Mouse (Mus musculus) small intestine, adult 2 months (tissue): ENCODE measurements around the gene Bpi. TPM values are rescaled to one million over a fixed set of nuclear protein-coding genes. Genes with fewer than 3 reads are reported as not detected.

Source experiments
- H3K27ac ChIP-seq: fragments of 200-500 bp; 2 replicates; pipeline ENCODE4 v1.5.1; 2012; ENCODE audit warnings: low read depth, low read length, control low read depth, inconsistent platforms; ENCODE audit not compliant: insufficient read depth
- H3K27me3 ChIP-seq: fragments of 200-500 bp; 2 replicates; pipeline ENCODE4 v1.6.1; 2012; ENCODE audit warnings: mild to moderate bottlenecking, moderate library complexity, low read length, inconsistent platforms; ENCODE audit not compliant: control insufficient read depth, insufficient read depth
- H3K36me3 ChIP-seq: fragments of 200-500 bp; 2 replicates; pipeline ENCODE4 v1.6.1; 2012; ENCODE audit warnings: mild to moderate bottlenecking, low read length, control low read depth, inconsistent platforms; ENCODE audit not compliant: control insufficient read depth, insufficient read depth
- H3K4me1 ChIP-seq: fragments of 200-500 bp; 2 replicates; pipeline ENCODE4 v1.6.1; 2012; ENCODE audit warnings: low read length, inconsistent platforms, mixed read lengths; ENCODE audit not compliant: control insufficient read depth, insufficient read depth, insufficient read length
- H3K4me3 ChIP-seq: fragments of 200-500 bp; 2 replicates; pipeline ENCODE4 v1.5.1; 2012; ENCODE audit warnings: low read depth, mild to moderate bottlenecking, control low read depth, inconsistent platforms, low read length, moderate library complexity
- CTCF ChIP-seq: fragments of 200-500 bp; IDR thresholded peaks from 2 replicates; pipeline ENCODE4 v1.5.1; 2012; ENCODE audit warnings: low read depth, mild to moderate bottlenecking, control low read depth, inconsistent platforms, low read length, moderate library complexity, mixed read lengths; ENCODE audit not compliant: insufficient replicate concordance, insufficient read length; ENCODE audit errors: extremely low read depth
- POLR2A ChIP-seq: fragments of 200-500 bp; IDR thresholded peaks from 2 replicates; pipeline ENCODE4 v1.6.1; 2012; ENCODE audit warnings: low read depth, mild to moderate bottlenecking, control low read depth, inconsistent platforms, low read length, moderate library complexity
- WGBS: fragments of 180-500 bp; shearing (Covaris S2); methylation state at CpG from one replicate; pipeline ENCODE4 v1.1.7; 2018; 5-methylcytosine and 5-hydroxymethylcytosine counted together
- polyA plus RNA-seq: library from polyadenylated mRNA; depleted of rRNA; stranded (reverse); fragments of >200 nt; gene quantifications from 2 replicates; pipeline ENCODE4 v1.2.3, GENCODE M21; 2012

Bpi gene
- polyA plus RNA-seq, 1 experiment = not detected

- TF ChIP-seq CTCF = no peak
- TF ChIP-seq POLR2A = no peak
- Histone ChIP-seq H3K27me3 (no peaks in the 10 kb centered on the region), H3K4me3 (no peak overlapping the region), H3K27ac (no peak overlapping the region), H3K36me3 (no peaks in the 10 kb centered on the region), H3K4me1 (no peaks in the 10 kb centered on the region)
- WGBS = 81% methylated on average over 18 of the region's 18 CpGs
Measured at GRCm38 (mm10) chr2:158242170-158242896, 15.6 kb upstream of the Bpi start.

DNA sequence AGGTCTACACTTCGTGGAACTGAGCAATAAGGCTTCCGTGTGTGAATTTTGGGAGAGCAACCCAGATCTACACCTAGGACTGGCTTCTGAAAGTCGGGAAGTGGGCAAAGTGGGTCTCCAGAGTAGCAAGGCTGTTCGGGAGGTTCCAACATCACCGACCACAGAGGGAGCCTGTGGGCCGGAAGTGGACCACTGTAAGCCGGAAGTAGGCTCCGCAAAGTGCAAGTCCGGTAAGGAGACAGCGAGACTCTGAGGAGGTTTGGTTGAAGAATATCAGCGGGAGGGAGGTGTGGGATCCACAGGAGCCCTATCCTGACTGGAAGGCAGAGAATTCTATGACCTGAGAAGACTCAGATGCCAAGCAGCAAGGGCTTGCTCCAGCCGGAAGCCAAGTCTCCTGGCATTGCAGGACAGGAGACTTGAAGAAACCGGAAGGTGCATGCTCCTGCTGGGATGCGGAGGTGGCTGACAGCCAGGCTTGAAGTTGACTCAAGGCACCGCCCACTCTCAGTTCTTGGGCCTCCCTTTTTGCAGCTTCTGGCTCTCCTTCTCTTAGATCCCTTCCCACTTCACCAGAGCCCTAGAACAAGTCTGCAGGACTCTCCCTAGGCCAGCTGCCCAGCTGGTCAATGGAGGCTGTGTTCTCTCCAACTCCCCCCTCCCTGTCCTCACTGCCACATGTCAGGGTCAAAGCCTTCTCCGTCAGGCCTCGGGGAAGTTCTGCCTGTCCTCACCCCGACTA lies 14.6 kb upstream of the Bpi start:
- H3K27ac ChIP-seq = peak overlapping the region; percentile 33; the same call in 1 of the 2 replicates
- WGBS = 64% methylated on average over 18 of the region's 18 CpGs
- no peaks in the 10 kb centered on the region for H3K27me3 ChIP-seq
- no peaks in the 10 kb centered on the region for H3K36me3 ChIP-seq
- TF ChIP-seq CTCF = no peak
- TF ChIP-seq POLR2A = no peak
- no peak overlapping the region for H3K4me3 ChIP-seq
- H3K4me1 ChIP-seq = peaks cover 2% of the 10 kb centered on the region; the same call in 1 of the 2 replicates

- Histone ChIP-seq H3K27ac (no peak overlapping the region), H3K4me3 (no peak overlapping the region), H3K27me3 (no peaks in the 10 kb centered on the region), H3K36me3 (no peaks in the 10 kb centered on the region), H3K4me1 (peaks cover 2% of the 10 kb centered on the region; the same call in 1 of the 2 replicates)
- TF ChIP-seq CTCF = no peak
- TF ChIP-seq POLR2A = no peak
- 86% methylated on average over 4 of the region's 4 CpGs for WGBS
Measured at GRCm38 (mm10) chr2:158245072-158245817, 12.6 kb upstream of the Bpi start.

GRCm38 (mm10) chr2:158247852-158248251 lies 10.0 kb upstream of the Bpi start:
- Histone ChIP-seq H3K27me3 (no peaks in the 10 kb centered on the region), H3K27ac (0 out of 2 replicates have a peak overlapping the region, but pooled peaks have one; percentile 23), H3K4me1 (peaks cover 2% of the 10 kb centered on the region; the same call in 1 of the 2 replicates), H3K4me3 (no peak overlapping the region), H3K36me3 (no peaks in the 10 kb centered on the region)
- 39% methylated on average over 6 of the region's 6 CpGs for WGBS
- TF ChIP-seq POLR2A (no peak), CTCF (no peak)

GRCm38 (mm10) chr2:158248318-158248717 lies 9.6 kb upstream of the Bpi start:
- 10% methylated on average over 7 of the region's 7 CpGs for WGBS
- Histone ChIP-seq H3K27ac (peak overlapping the region; percentile 23; the same call in 1 of the 2 replicates), H3K36me3 (no peaks in the 10 kb centered on the region), H3K4me3 (no peak overlapping the region), H3K27me3 (no peaks in the 10 kb centered on the region), H3K4me1 (peaks cover 2% of the 10 kb centered on the region; the same call in 1 of the 2 replicates)
- TF ChIP-seq POLR2A (no peak), CTCF (no peak)

DNA sequence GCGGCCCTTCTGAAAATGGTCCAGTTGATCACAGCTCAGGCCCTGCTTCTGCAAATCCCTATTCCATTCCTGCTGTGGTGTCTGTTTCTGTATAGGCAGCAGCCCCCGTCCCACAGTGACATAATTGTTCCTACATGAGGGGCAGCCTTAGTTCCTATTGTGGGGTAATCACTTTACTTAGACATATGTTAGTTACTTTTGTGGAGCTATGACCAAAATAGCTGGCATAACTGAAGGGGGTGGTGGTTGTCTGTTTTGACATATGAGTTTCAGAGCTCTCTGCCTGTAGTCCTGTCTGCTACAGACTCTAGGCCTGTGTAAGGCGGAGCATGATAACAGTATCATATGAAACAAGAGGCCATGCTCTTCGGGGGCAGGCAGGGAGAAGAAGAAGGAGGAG lies 7.3 kb upstream of the Bpi start:
- 80% methylated on average over 4 of the region's 4 CpGs for WGBS
- H3K36me3 ChIP-seq = no peaks in the 10 kb centered on the region
- H3K27me3 ChIP-seq = no peaks in the 10 kb centered on the region
- H3K4me1 ChIP-seq = peaks cover 2% of the 10 kb centered on the region; the same call in 1 of the 2 replicates
- TF ChIP-seq POLR2A (no peak), CTCF (no peak)
- H3K27ac ChIP-seq = no peak overlapping the region
- no peak overlapping the region for H3K4me3 ChIP-seq

- TF ChIP-seq POLR2A = no peak
- TF ChIP-seq CTCF = no peak
- peaks cover 3% of the 10 kb centered on the region; the same call in 1 of the 2 replicates for H3K27me3 ChIP-seq
- H3K36me3 ChIP-seq = no peaks in the 10 kb centered on the region
- H3K27ac ChIP-seq = no peak overlapping the region
- no peak overlapping the region for H3K4me3 ChIP-seq
- H3K4me1 ChIP-seq = peaks cover 2% of the 10 kb centered on the region; the same call in 1 of the 2 replicates
- WGBS = 92% methylated on average over 5 of the region's 5 CpGs
Measured at GRCm38 (mm10) chr2:158253806-158254205, 4.1 kb upstream of the Bpi start.
